Mouse (Mus musculus) ES-E14 (cell line): ENCODE data around the gene Jmjd6.

ENCODE experiments used
- MAFK ChIP-seq: IDR thresholded peaks from 2 replicates; pipeline ENCODE4 v1.6.1; 2014; ENCODE audit warnings: mild to moderate bottlenecking, low read depth, low read length, inconsistent platforms; ENCODE audit not compliant: insufficient read depth
- ZC3H11A ChIP-seq: IDR thresholded peaks from 2 replicates; pipeline ENCODE4 v1.6.1; 2012; ENCODE audit warnings: low read depth, mild to moderate bottlenecking, inconsistent platforms, low read length, borderline replicate concordance

DNA sequence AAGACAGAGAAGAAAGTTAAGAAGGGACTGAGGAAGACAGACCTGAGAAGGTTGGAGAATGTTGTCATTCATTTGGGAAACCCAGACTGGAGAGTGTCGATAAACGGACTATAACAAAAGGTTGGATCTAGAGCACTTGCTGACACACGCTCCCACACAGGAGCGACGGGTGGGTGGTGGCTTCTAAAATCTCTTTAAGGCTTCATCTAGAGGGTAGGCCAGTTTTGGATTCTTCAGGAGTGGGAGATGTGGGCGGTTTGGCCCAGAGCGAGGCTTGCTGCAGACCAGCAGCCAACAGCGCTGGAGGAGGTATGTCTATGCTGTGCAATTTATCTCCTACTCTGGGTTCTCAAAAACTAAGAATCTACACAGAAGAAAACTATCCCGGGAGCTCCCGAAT lies 20.6 kb downstream of the Jmjd6 start:
- TF ChIP-seq ZC3H11A (no peak), MAFK (no peak)
